Mouse (Mus musculus) brain, embryonic 14.5 days (tissue): Measurements from ENCODE around the gene Gpr152.

Source experiments
- CTCF ChIP-seq: fragments of 200-500 bp; IDR thresholded peaks from 2 replicates; pipeline ENCODE4 v1.5.1; 2012; ENCODE audit warnings: inconsistent platforms, mild to moderate bottlenecking, moderate library complexity, borderline replicate concordance; ENCODE audit not compliant: insufficient read depth, insufficient read length; ENCODE audit errors: extremely low read depth
- POLR2A ChIP-seq: fragments of 200-500 bp; IDR thresholded peaks from 2 replicates; pipeline ENCODE4 v1.6.1; 2012; ENCODE audit warnings: mild to moderate bottlenecking, inconsistent platforms, borderline replicate concordance; ENCODE audit not compliant: poor library complexity, insufficient read depth, insufficient read length, severe bottlenecking; ENCODE audit errors: extremely low read depth

- TF ChIP-seq CTCF (no peak), POLR2A (no peak)
Observed at GRCm38 (mm10) chr19:4180411-4180810, 40.8 kb downstream of the Gpr152 start.
